Mouse (Mus musculus) ovary, postnatal 14 days (tissue): ENCODE measurements around the gene Klrb1c.
"Not testable (repeated sequence)": the region's sequence is repeated elsewhere in the genome, so short reads cannot be mapped to it uniquely, and the experiment has no call there.

Experiments used
- DNase-seq: peaks from one replicate; pipeline ENCODE4 v3.0.0; 2022; ENCODE audit warnings: low spot score

Gene Klrb1c

DNA sequence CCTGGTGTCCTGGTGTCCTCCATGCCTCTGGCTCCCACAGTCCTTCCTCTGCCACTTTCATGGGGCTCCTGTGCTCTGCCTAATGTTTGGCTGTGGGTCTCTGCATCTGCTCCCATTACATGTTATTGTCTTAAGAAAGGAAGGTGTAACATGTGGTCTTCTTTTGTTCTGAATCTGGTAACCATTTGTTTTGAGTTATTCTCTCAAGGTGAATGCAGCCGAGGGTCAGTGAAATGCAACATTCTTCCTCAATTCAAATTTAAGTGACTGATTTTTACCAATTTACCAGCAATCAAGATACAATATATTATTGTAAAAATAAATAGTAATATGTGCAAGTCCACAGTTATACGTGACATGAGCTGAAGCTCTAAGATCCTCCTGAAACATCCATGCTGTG is at the start of gene Klrb1c:
Gene Klrb1c (minus strand): TSS at position 101 of the 400 bp plus-strand sequence.
- no peak for DNase-seq

GRCm38 (mm10) chr6:128837454-128838341 is 48.7 kb upstream of the Klrb1c start:
- no peak for DNase-seq

DNA sequence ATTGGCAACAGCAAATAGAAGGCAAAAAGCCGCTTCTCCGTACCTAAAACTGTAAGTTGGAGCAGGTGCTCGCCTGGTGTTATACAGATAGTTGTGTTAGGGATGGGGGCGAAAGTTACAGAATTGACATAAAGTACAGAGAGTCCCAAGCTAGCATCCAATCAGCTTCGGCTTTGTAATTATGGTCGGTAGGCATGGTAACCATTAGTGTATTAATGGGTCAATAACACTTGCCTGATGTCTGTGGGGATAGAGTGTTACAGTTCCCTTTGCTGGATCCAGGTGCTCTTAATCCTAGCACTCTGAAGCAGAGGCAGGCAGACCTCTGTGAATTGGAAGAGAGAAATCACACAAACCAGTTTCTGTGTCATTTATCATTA is 47.9 kb upstream of the Klrb1c start:
- DNase-seq = no peak

DNA sequence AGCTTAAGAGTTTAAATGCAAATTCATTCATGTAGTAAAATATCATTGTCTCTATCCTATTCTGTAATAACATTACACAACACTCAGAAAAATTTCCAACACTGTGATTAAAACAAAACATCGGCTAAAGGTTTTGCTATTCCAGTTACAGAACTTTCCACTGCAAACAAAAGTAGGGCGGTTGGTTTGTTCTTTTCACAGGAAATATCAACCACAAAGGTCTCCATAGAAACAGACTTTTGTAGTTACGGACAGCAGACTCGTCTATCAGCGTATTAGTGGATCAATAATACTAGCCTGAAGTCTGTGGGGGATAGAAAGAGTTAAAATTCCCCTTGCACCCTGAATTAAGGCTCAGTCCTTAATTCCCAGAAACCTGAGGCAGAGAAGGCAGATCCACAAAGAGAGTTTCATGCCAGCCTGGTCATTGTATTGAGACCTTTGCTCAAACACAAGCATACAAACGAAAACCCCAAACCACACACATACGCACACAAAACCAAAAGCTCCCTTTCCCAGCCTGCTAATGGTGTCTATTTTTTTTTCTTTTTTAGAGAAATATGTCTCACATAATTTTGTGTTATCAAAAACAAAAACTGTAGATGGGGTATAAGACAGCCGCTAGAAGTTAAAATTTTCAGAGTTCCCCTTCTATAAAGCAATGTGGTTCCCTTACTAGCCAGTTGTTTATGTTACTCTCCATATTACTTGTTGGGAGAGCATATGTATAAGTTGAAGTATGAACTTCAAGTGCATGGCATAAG is 47.4 kb upstream of the Klrb1c start:
- DNase-seq = no peak

DNA sequence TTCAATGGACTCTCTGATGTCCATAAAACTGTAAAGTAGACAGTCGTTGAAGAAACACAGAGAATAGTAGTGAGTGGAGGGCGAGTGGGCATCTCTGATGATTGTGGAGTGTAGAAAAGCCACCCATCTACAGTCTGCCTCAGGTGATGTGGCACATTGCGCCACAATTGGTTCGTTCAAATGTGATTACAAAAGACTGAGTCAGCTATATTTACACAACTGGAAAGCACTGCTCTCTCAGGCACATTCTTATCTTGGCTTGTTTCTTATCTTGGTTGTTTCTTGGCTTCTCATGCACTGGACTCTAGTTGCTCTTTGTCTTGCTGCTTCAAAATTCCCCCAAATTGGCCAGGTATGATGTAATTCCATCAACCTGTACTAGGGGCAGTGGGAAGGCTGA is 46.6 kb upstream of the Klrb1c start:
- DNase-seq = no peak

GRCm38 (mm10) chr6:128833046-128833445 is 44.0 kb upstream of the Klrb1c start:
- DNase-seq = no peak

DNA sequence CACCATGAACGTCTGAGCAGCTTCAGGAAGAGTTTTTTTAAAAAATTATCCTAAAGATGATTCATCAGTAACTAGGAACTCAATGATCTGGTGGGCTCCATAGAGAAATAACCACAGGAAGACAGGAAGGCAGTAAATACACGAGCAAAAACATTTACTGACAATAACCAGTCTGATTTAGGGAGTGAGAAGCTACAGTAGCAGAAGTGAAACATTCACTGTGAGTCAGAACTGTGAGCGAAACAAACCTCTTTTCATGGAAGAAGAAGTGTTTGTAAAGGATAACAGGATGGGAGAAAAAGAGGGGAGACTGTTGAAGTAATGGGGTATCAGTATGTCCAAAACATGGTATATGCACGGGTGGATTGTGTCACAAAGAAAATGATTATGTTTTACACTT is 40.8 kb upstream of the Klrb1c start:
- DNase-seq = no peak

DNA sequence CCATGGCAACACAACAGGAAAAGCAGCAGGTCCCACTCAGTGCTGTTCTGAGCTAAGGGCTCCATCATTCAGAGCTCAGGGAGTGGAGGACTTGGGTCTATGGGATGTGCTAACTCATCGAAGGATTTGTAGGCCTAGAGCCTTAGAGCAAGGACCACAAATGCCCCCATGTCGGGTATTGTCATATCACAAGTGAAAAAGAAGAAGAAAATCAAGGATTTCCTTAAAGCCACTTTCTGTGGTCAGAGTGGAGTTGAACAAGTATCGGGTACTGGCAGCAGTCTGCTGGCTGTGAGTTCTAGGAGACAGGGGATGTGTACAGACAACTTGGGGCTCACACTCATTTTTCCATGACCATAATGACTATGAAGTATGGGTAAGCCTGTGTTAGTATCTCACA is 37.8 kb upstream of the Klrb1c start:
- no peak for DNase-seq

GRCm38 (mm10) chr6:128826132-128826531 is 37.1 kb upstream of the Klrb1c start, which contains the start of the genes Gm44511 and Klrb1b:
TSS of gene Gm44511 (minus strand) at chr6:128826315.
TSS of gene Klrb1b (minus strand) at chr6:128826331.
- DNase-seq = no peak

DNA sequence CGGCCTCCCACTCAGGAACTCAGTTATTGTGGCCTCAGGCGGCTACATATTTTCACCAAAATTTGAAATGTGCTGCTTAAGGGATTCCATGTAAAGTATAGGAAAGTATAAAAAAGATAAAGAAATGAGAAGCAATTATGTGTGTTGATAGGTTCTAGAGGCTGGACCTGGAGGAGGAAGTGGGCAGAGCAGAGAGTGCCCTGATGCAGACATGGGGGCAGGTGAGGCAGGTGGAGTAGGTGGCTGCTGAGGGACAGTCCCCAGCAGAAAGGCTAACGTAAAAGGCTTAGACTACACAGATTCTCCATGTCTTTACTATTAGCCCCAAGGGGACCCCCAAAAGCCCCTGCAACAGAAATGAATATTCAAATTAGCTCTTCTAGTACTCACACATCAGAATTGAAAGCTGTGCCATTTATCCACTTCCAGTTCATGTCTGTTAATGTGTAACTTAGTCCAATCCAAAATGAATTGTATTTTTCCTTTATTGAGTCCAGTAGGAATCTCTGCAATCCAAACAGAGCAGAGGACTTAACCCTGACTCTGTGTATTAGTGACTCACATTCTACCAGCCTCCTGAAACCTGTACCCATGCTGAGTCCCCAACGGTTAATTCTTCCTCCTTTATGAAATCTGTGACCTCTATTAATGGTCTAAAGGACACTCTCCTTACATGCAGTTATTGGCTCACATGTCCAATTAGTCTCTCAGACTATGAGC is 29.2 kb upstream of the Klrb1c start:
- no peak for DNase-seq

DNA sequence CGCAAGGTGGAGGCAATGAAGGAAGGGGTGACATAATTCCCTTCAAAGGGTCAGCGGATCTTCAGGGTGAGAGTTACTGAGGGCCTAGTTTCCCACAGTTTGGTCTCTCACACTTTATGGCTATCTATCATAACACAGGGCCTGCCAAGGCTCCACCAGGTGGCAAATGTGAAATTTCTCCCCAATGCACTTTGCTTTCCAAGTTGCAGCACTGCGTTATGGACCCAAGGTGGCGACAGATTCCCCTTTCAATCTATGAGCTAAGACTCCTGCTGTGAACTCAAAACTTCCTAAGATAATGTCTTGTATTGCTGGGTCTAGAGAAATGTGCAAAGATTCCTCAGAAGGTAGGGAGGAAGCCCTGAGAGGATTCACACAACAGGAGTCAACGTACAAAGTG is 19.5 kb upstream of the Klrb1c start:
- no peak for DNase-seq

DNA sequence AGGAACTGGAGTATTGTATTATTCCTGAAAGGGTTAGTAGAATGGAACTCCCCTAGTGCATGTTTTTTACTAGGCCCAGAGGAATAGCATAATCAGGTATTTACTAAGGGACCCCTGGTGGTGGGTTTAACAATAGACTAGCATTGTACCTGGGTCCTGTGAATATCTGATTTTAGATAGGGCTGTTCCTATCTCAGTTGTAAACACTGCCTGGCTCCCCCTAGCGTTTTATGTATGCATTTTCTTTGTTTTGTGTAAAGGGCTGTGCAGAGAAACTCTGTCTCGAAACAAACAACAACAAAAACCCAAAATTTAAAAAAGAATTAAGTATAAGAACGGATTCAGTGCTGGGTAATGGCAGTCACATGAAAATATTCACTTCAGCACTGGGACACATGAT is 18.0 kb upstream of the Klrb1c start:
- no peak for DNase-seq

DNA sequence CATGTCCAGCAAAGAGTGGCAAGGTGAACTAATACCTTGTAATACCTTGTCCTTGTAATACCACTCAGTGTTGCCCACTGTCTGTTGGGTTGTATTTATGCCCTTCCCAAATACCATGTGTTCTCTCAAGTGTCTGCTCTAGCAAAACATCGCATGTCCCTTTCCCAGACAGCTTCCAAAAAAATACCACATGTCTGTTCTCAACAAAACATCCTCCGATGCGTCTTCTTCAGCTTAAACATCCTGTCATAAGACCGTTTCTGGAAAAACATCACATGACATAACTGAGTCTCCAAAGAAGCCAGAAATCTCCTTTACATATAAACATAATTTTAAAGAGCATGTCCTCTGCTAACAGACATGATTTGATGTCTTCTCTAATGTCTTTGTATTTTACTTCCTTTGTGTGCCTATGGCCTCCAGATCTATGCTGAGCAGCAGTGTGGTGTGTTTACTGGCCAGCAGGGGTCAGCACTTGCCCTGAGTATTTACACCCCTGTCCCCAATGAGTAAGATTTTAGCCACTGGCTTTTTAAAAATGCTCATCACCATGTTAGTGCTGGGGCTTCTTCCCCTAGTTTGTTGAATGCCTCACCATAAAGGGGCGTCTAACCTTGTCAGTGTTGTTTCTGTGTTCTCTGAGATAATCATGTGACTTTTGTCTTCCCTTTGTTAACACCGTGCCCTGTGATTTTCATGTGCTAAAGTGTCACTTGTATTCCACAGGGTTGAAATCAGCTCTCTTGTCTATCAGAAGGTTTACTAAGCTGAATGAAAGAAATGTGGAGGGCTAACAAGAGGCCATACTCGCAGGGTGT is 16.0 kb upstream of the Klrb1c start:
- peak; percentile 33 for DNase-seq

DNA sequence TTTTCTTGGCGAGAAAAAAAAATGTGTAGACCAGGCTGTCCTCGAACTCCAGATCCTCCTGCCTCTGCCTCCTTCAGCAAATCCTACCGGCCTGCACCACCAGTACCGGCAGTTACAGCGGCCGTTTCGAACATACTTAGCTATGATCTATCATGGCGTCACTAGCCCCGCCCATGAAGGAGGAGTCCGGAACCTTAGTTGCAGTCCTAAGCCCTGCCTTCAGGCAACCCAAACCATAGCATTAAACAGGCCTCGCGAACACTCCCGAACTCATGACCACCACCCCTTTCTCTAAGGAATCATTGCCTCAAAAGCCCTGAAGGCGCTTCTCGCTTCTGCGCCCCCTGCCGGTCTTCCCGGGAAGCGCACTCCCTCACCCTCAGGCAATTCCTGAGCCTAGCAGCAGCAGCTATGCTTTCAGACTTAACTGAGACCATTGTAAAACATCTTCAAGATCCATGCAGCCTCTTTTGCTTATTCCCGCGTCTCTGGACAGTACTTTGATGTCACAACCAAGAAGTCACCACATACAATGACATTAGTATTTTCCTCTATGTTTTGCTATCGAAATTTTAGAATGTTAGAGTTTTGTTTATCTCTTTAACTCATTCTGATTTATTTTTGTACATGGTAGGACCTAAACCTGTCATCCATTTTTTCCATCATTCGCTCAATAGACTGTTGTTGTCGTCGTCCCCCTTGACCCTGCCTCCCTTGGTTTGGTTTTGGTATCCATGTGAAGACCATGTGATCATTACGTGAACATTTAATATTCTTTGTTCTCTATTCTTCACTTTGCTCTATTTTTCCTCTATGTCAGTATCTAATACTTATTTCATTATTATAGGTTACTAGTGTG is 14.2 kb upstream of the Klrb1c start:
- peak; percentile 96 for DNase-seq

DNA sequence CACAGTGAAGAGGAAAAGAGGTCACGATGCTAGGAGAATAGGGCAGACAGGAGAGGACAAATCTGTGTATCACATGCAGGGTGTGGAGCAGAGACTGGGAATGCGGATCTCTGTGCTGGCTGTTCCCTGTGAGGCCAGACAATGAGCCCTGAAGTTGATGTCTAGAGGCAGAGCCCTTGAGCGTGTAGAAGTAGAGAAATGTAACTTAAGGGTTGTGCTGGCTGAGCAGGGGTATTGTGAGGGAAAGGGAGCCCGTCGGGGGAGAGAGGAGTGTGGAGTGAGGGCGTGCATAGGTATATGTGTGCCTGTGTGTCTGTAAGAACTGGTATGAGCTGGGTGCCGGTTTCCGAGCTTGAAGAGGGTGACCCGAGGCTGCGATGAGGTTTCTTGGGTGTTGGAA is 13.5 kb upstream of the Klrb1c start:
- peak; percentile 24 for DNase-seq

DNA sequence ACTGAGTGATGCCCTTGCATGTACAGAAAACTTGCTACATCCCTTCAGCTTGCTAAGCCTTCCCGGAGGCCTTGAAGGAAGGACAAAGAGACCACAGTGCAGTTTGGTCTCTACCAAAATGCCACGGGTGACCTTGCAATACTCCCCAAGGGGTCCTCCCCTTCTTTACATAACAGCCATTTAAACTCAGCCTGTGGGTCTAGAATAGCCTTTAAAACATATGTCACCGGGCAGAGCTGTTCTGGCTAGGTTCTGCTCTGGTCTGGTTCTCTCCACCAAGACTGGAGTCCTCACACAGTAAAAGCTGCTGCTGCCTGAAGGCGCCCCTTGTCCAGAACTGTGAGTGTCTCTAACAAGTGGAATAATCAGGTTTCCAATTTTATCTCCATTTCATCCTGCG is 11.7 kb upstream of the Klrb1c start:
- DNase-seq = not testable (repeated sequence)

DNA sequence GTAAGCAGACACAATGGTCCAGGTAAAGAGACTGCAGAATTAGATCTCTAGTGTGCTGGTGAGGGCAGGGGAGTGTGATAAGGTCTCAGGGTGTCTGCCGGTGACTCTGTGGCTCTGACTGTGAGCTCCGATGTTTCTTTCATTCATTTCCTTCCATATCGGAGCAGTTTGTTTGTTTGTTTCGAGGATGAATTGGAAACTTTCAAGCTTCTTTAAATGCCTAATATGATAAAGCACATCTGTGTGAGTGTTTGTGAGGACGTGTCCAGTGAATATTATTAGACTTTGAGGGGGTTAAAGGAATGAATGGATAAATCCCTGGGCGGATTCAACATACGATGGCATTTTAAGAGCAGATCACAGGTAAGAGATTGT is 10.9 kb upstream of the Klrb1c start:
- no peak for DNase-seq

DNA sequence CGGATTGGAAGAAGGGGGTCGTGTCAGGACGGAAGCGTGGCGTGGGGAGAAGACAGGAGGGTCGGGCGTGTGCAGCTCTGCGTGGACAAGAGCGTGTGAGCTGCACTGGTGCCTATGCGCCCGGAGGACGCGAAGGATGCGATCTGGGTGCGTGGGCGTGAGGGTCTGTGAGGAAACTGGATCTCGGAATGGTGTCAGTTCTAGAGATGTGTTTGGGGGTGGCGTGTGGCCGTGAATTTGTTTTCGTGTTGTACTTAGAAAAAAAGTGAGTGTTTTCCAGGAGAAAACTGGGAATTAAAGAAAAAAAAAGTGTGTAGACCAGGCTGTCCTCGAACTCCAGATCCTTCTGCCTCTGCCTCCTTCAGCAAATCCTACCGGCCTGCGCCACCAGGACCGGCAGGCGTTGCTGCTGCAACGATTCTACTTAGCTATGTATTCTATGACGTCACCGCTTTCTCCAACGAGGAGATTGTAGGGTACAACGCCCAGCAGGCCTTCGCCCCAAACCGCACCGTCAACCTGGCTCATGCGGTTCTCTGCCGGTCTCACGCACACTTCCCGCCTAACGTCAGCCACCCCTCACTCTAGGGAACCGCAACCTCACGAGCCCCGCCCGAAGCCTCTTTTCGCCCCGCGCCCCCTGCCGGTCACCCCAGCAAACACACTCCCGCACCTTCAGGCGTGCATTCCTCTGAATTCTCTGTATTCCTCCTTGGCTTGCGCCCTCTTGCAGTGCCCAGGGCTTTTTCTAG is 10.3 kb upstream of the Klrb1c start:
- DNase-seq = peak; percentile 87

GRCm38 (mm10) chr6:128798772-128799143 is 9.7 kb upstream of the Klrb1c start:
- DNase-seq = peak; percentile 74
